Mouse (Mus musculus) ES-Bruce4 (cell line): Measurements from ENCODE around the gene Lpcat2. TPM values are rescaled to one million over a fixed set of nuclear protein-coding genes. Genes with fewer than 3 reads are reported as not detected.

Source experiments
- H3K27ac ChIP-seq: 2 replicates; pipeline ENCODE4 v1.5.1; 2012; ENCODE audit warnings: low read length, inconsistent platforms; ENCODE audit not compliant: insufficient read depth
- H3K27me3 ChIP-seq: 2 replicates; pipeline ENCODE4 v1.6.1; 2012; ENCODE audit warnings: mild to moderate bottlenecking, low read length, inconsistent platforms; ENCODE audit not compliant: control insufficient read depth, poor library complexity, insufficient read depth, severe bottlenecking
- H3K36me3 ChIP-seq: 2 replicates; pipeline ENCODE4 v1.6.1; 2012; ENCODE audit warnings: inconsistent platforms, mild to moderate bottlenecking, low read length, moderate library complexity; ENCODE audit not compliant: control insufficient read depth, poor library complexity, insufficient read depth, severe bottlenecking
- H3K4me1 ChIP-seq: one replicate; pipeline ENCODE4 v1.8.1; 2011; ENCODE audit warnings: low read length; ENCODE audit not compliant: control insufficient read depth, insufficient read depth
- H3K4me3 ChIP-seq: 2 replicates; pipeline ENCODE4 v1.5.1; 2011; ENCODE audit warnings: low read depth, mild to moderate bottlenecking, low read length
- H3K9ac ChIP-seq: 2 replicates; pipeline ENCODE4 v1.6.1; 2012; ENCODE audit warnings: low read depth, mild to moderate bottlenecking, inconsistent platforms; ENCODE audit not compliant: poor library complexity, severe bottlenecking
- H3K9me3 ChIP-seq: replicated peaks from 2 replicates; pipeline ENCODE4 v1.6.1; 2012; ENCODE audit warnings: mild to moderate bottlenecking, low read length, inconsistent platforms; ENCODE audit not compliant: control insufficient read depth, poor library complexity, insufficient read depth, severe bottlenecking
- CTCF ChIP-seq: IDR thresholded peaks from one replicate; pipeline ENCODE4 v1.8.1; 2011; ENCODE audit warnings: low read depth, low read length
- EP300 ChIP-seq: IDR thresholded peaks from 2 replicates; pipeline ENCODE4 v1.6.1; 2011; ENCODE audit warnings: low read depth, low read length; ENCODE audit not compliant: insufficient read depth
- POLR2A ChIP-seq: IDR thresholded peaks from one replicate; pipeline ENCODE4 v1.8.1; 2011; ENCODE audit warnings: low read length; ENCODE audit not compliant: insufficient read depth
- polyA plus RNA-seq: library from polyadenylated mRNA; stranded (reverse); fragments of >200 nt; gene quantifications from 2 replicates; pipeline ENCODE4 v1.2.4, GENCODE M21; 2011; ENCODE audit warnings: low read depth; ENCODE audit not compliant: missing spikeins, insufficient read depth, insufficient read length

Gene Lpcat2
- polyA plus RNA-seq, 1 experiment: 6.2 TPM

GRCm38 (mm10) chr8:92964556-92964955, 109.4 kb downstream of the Lpcat2 start:
- no peak for TF ChIP-seq CTCF
- no peak for TF ChIP-seq EP300
- TF ChIP-seq POLR2A: no peak
- H3K36me3 ChIP-seq: no peaks in the 10 kb centered on the region
- H3K9me3 ChIP-seq: no peaks in the 10 kb centered on the region
- H3K4me3 ChIP-seq: no peak overlapping the region
- peaks cover 12% of the 10 kb centered on the region for H3K27me3 ChIP-seq
- no peaks in the 10 kb centered on the region for H3K4me1 ChIP-seq
- no peak overlapping the region for H3K9ac ChIP-seq
- H3K27ac ChIP-seq: no peak overlapping the region

Other genes with a start within 250 kb of the Lpcat2 start
- not detected in 2 replicates for gene Irx6, start 181.1 kb upstream of the Lpcat2 start, polyA plus RNA-seq
- gene Mmp2, start 28.0 kb upstream of the Lpcat2 start, polyA plus RNA-seq: 22.5 and 24.9 TPM in 2 replicates
- gene Capns2, start 46.1 kb downstream of the Lpcat2 start, polyA plus RNA-seq: 0.67 and 0.81 TPM in 2 replicates
- 0.13 TPM in 1 of 2 replicates, not detected in the other for gene Slc6a2, start 104.7 kb downstream of the Lpcat2 start, polyA plus RNA-seq
- not detected in 2 replicates for gene Ces1a, start 192.9 kb downstream of the Lpcat2 start, polyA plus RNA-seq
- gene Ces1b, start 224.7 kb downstream of the Lpcat2 start, polyA plus RNA-seq: not detected in 2 replicates